Mouse (Mus musculus) E14TG2a.4 (cell line): ENCODE measurements around the gene Polm.

ENCODE experiments used
- CTCF ChIP-seq: conservative IDR thresholded peaks from 2 replicates; pipeline ENCODE4 v1.5.1; 2014; ENCODE audit warnings: low read length
- NANOG ChIP-seq: IDR thresholded peaks from 2 replicates; pipeline ENCODE4 v1.6.1; 2014; ENCODE audit warnings: borderline replicate concordance, low read length, mixed read lengths
- POU5F1 ChIP-seq: IDR thresholded peaks from 2 replicates; pipeline ENCODE4 v1.6.1; 2014; ENCODE audit warnings: low read length, borderline replicate concordance

GRCm38 (mm10) chr11:5867196-5867595, 29.4 kb upstream of the Polm start:
- no peak for TF ChIP-seq CTCF
- no peak for TF ChIP-seq NANOG
- TF ChIP-seq POU5F1 = no peak
